Mouse (Mus musculus) v-Abl transformed pro-B cells (cell line): ENCODE data around the gene Car6.

Experiments
- in situ Hi-C, 2 experiments: fragments of 400-800 bp; cut with MboI; formaldehyde crosslinking; loops; one replicate each; pipeline ENCODE4 v1.15.1; 2025; ENCODE audit not compliant: unreplicated experiment in 2 of 2

The Car6 gene

DNA sequence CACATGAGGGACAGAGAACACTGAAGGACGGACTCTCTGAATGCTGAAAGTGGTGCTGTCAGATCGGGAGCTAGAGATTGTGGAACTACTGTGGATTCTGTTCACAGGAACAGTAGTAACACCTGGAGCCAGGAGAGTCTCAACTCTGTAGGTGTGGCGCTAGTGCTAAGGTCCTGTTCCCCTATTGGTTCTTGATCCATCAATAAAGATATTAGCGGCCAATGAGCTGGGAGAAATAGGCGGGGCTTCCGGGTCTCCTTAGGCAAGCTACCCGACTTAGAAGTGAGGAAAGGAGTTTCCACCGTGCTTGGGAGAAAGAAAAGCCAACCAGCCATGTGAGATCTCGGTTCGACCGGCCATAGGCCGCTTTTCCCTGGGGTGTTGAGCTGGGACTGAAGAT is 56.9 kb downstream of the Car6 start:
- in situ Hi-C loops, result no loop called here

- in situ Hi-C loops, result no loop called here
Measured at GRCm38 (mm10) chr4:150140346-150140745, 60.8 kb downstream of the Car6 start.

- in situ Hi-C loops, result no loop called here
Measured at GRCm38 (mm10) chr4:150139090-150139489, 62.0 kb downstream of the Car6 start.

GRCm38 (mm10) chr4:150138084-150138543 is 63.0 kb downstream of the Car6 start:
- in situ Hi-C loops, result no loop called here

- in situ Hi-C loops, result no loop called here
Measured at GRCm38 (mm10) chr4:150137368-150138083, 63.6 kb downstream of the Car6 start.
